Mouse (Mus musculus) cerebellum, adult 2 months (tissue): ENCODE measurements at regions not wholly inside any gene's neighbourhood (a gene's known extent, or its start where the extent isn't known, plus 50 kb on each side); places are given as distances from the start of the nearest gene placed in this dataset.
A peak's percentile ranks its signal among the peaks of the same experiment; 100 is the strongest.

Experiments used
- DNase-seq, 2 experiments: peaks; one replicate each; pipeline ENCODE4 v3.0.0; 2021
- H3K27ac ChIP-seq: fragments of 200-500 bp; 2 replicates; pipeline ENCODE4 v1.5.1; 2012; ENCODE audit warnings: low read length, control low read depth, inconsistent platforms; ENCODE audit not compliant: insufficient read depth
- H3K27me3 ChIP-seq: fragments of 200-500 bp; 2 replicates; pipeline ENCODE4 v1.6.1; 2012; ENCODE audit warnings: inconsistent platforms, mild to moderate bottlenecking, low read length, moderate library complexity; ENCODE audit not compliant: control insufficient read depth, insufficient read depth
- H3K4me1 ChIP-seq: fragments of 200-500 bp; 2 replicates; pipeline ENCODE4 v1.6.1; 2011; ENCODE audit warnings: low read length; ENCODE audit not compliant: control insufficient read depth, insufficient read depth
- H3K4me3 ChIP-seq: fragments of 200-500 bp; replicated peaks from 2 replicates; pipeline ENCODE3; 2011; ENCODE audit warnings: mild to moderate bottlenecking, low read depth, low read length, control low read depth; ENCODE audit not compliant: insufficient read depth
- CTCF ChIP-seq: fragments of 200-500 bp; IDR thresholded peaks from 2 replicates; pipeline ENCODE4 v1.5.1; 2011; ENCODE audit warnings: low read depth, mild to moderate bottlenecking, control low read depth, low read length, moderate library complexity, borderline replicate concordance; ENCODE audit not compliant: insufficient read depth
- POLR2A ChIP-seq: fragments of 200-500 bp; IDR thresholded peaks from 2 replicates; pipeline ENCODE4 v1.6.1; 2011; ENCODE audit warnings: low read length, control low read depth, borderline replicate concordance; ENCODE audit not compliant: insufficient read depth
- WGBS: fragments of 180-500 bp; shearing (Covaris S2); methylation state at CpG from one replicate; pipeline ENCODE4 v1.1.7; 2018; 5-methylcytosine and 5-hydroxymethylcytosine counted together

GRCm38 (mm10) chr13:97829558-97829957 lies 69.1 kb upstream of the Gm10260 start:
- Histone ChIP-seq H3K27ac (no peak overlapping the region), H3K27me3 (no peaks in the 10 kb centered on the region; the same call in 1 of the 2 replicates), H3K4me1 (no peaks in the 10 kb centered on the region), H3K4me3 (no peak overlapping the region)
- DNase-seq = no peak
- WGBS = 70% methylated on average over 5 of the region's 5 CpGs
- no peak for TF ChIP-seq CTCF
- TF ChIP-seq POLR2A = no peak

GRCm38 (mm10) chr13:97825801-97826576 lies 65.6 kb upstream of the Gm10260 start:
- 63% methylated on average over 22 of the region's 22 CpGs for WGBS
- no peaks in the 10 kb centered on the region; the same call in 1 of the 2 replicates for H3K27me3 ChIP-seq
- no peak overlapping the region for H3K27ac ChIP-seq
- TF ChIP-seq CTCF (no peak), POLR2A (no peak)
- H3K4me1 ChIP-seq = no peaks in the 10 kb centered on the region; the same call in 1 of the 2 replicates
- H3K4me3 ChIP-seq = no peak overlapping the region
- no peak for DNase-seq

- DNase-seq = no peak
- H3K4me1 ChIP-seq = no peaks in the 10 kb centered on the region; the same call in 1 of the 2 replicates
- H3K27ac ChIP-seq = no peak overlapping the region
- no peaks in the 10 kb centered on the region; the same call in 1 of the 2 replicates for H3K27me3 ChIP-seq
- no peak for TF ChIP-seq POLR2A
- no peak for TF ChIP-seq CTCF
- no peak overlapping the region for H3K4me3 ChIP-seq
- WGBS = 71% methylated on average over 3 of the region's 3 CpGs
Observed at GRCm38 (mm10) chr13:97825361-97825760, 64.9 kb upstream of the Gm10260 start.

GRCm38 (mm10) chr13:97824071-97824716 lies 63.8 kb upstream of the Gm10260 start:
- WGBS = 4% methylated on average over 20 of the region's 20 CpGs
- peak; percentile 57 to 66 for DNase-seq
- no peaks in the 10 kb centered on the region; the same call in 1 of the 2 replicates for H3K4me1 ChIP-seq
- no peaks in the 10 kb centered on the region; the same call in 1 of the 2 replicates for H3K27me3 ChIP-seq
- H3K4me3 ChIP-seq = peak overlapping the region; percentile 58
- TF ChIP-seq POLR2A (no peak), CTCF (no peak)
- H3K27ac ChIP-seq = no peak overlapping the region

GRCm38 (mm10) chr13:97821630-97822029 lies 61.2 kb upstream of the Gm10260 start:
- DNase-seq = no peak
- WGBS = 68% methylated on average over 2 of the region's 2 CpGs
- no peaks in the 10 kb centered on the region; the same call in 1 of the 2 replicates for H3K27me3 ChIP-seq
- H3K4me1 ChIP-seq = no peaks in the 10 kb centered on the region; the same call in 1 of the 2 replicates
- TF ChIP-seq POLR2A (no peak), CTCF (no peak)
- H3K4me3 ChIP-seq = no peak overlapping the region
- no peak overlapping the region for H3K27ac ChIP-seq

GRCm38 (mm10) chr13:97821011-97821410 lies 60.6 kb upstream of the Gm10260 start:
- 73% methylated on average over 3 of the region's 3 CpGs for WGBS
- Histone ChIP-seq H3K27ac (no peak overlapping the region), H3K4me1 (no peaks in the 10 kb centered on the region; the same call in 1 of the 2 replicates), H3K27me3 (no peaks in the 10 kb centered on the region; the same call in 1 of the 2 replicates), H3K4me3 (no peak overlapping the region)
- DNase-seq = no peak
- TF ChIP-seq CTCF (no peak), POLR2A (no peak)

- DNase-seq = no peak
- 95% methylated on average over 8 of the region's 8 CpGs for WGBS
- Histone ChIP-seq H3K4me3 (no peak overlapping the region), H3K4me1 (no peaks in the 10 kb centered on the region; the same call in 1 of the 2 replicates), H3K27ac (no peak overlapping the region), H3K27me3 (no peaks in the 10 kb centered on the region; the same call in 1 of the 2 replicates)
- TF ChIP-seq CTCF = no peak
- no peak for TF ChIP-seq POLR2A
Observed at GRCm38 (mm10) chr13:97820401-97820800, 60.0 kb upstream of the Gm10260 start.
